Mouse (Mus musculus) liver, adult 2 months (tissue): Measurements from ENCODE around the gene Dclk2.

Source experiments
- CTCF ChIP-seq: fragments of 200-500 bp; IDR thresholded peaks from 2 replicates; pipeline ENCODE4 v1.5.1; 2011; ENCODE audit warnings: low read depth, low read length, control low read depth
- POLR2A ChIP-seq: fragments of 200-500 bp; IDR thresholded peaks from 2 replicates; pipeline ENCODE4 v1.6.1; 2011; ENCODE audit warnings: low read length, control low read depth; ENCODE audit not compliant: insufficient read depth; ENCODE audit errors: extremely low read depth

- TF ChIP-seq POLR2A (no peak), CTCF (no peak)
Measured at GRCm38 (mm10) chr3:86887512-86887911, 33.1 kb downstream of the Dclk2 start.
